Mouse (Mus musculus): Measurements from ENCODE around the gene Bahcc1. TPM values are rescaled to one million over a fixed set of nuclear protein-coding genes. Genes with fewer than 3 reads are reported as not detected.

Gene Bahcc1
- polyA plus RNA-seq, 1 experiment, result 10.1 TPM

DNA sequence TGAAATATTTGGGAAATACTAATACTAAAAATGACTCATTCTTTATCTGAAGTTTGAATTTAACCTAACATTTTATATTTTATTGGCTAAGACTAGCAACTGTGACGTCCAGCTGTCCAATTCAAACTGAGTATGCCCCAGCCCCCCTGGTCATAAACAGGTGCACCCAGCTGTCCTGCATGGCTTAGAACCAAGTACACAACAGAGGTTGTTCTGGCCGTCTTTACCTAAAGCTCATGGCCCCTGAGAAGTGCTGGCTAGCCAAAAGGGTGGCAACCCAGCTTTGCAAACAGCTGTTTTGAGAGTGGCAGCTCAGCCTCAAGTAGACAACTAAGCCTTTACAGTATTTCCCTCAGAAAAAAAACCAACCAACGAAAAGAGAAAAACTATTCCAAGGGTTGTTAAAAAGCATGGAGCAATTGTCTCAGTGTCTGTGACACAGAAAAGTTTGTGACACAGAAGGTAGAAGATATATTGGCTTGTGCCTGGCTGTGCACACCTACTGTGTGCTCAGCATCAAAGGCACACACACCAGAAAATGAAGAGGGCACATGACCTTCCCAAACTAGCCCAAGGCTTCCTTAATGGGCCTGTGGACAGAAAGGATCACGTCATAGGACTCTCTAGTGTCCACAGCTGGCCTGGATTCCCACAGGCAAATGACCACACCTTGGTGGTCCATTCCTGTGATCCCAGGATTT, 65.8 kb downstream of the Bahcc1 start:
- no peaks in the 10 kb centered on the region for H3K4me1 ChIP-seq (ENCODE audit: control insufficient read depth, insufficient read depth, low read length)
- H3K4me3 ChIP-seq (ENCODE audit: insufficient read depth, low read length), result no peak overlapping the region
- H3K27ac ChIP-seq (ENCODE audit: insufficient read depth, low read length), result no peak overlapping the region
- TF ChIP-seq CTCF (IDR thresholded peaks at IDR 0.05; ENCODE audit: extremely low read depth, insufficient read depth, low read length) (no peak), POLR2A (IDR thresholded peaks at IDR 0.05; ENCODE audit: extremely low read depth, insufficient read depth, low read length) (no peak)

DNA sequence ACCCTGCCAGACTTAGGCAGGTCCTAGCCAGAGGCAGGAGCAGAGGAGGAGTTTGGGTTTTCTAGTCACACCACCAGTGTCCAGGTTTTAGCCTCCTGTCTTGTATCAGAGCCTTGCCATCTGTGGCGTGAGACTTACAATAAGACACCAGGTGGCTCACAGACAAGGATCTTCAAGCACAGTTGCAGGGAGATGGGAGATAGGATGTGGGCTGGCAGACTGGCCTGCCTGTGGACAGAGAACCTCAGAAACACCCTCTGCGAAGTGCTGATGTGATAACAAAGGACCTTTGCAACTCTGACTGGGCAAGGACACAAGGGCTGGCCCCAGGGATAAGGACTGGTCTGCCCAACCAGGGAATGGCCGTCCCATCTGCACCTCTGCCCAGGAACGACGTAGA, 66.7 kb downstream of the Bahcc1 start:
- Histone ChIP-seq H3K4me3 (ENCODE audit: insufficient read depth, low read length) (no peak overlapping the region), H3K27ac (ENCODE audit: insufficient read depth, low read length) (no peak overlapping the region), H3K4me1 (ENCODE audit: control insufficient read depth, insufficient read depth, low read length) (no peaks in the 10 kb centered on the region)
- TF ChIP-seq CTCF (IDR thresholded peaks at IDR 0.05; ENCODE audit: extremely low read depth, insufficient read depth, low read length) (no peak), POLR2A (IDR thresholded peaks at IDR 0.05; ENCODE audit: extremely low read depth, insufficient read depth, low read length) (no peak)

DNA sequence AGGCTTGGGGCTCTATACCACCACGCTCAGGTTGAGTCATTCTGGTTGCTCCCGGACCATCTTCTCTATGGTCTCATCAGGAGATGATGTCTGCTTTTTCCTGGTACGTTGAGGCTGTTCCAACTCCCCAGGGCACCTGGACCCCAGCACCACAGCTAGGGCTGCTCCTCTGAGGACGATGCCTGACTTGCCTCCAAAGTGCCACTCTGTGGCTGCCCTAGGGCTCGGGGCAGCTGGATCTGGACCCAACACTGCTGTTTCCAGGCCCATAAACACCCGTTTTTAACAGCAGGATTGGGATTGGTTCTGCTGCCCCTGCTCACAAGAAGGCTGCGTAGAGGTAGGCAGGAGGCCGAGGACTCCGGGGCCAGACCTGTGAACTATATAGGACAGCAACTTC, 70.4 kb downstream of the Bahcc1 start:
- Histone ChIP-seq H3K4me3 (ENCODE audit: insufficient read depth, low read length) (no peak overlapping the region), H3K27ac (ENCODE audit: insufficient read depth, low read length) (no peak overlapping the region), H3K4me1 (ENCODE audit: control insufficient read depth, insufficient read depth, low read length) (peaks cover 8% of the 10 kb centered on the region)
- TF ChIP-seq CTCF (IDR thresholded peaks at IDR 0.05; ENCODE audit: extremely low read depth, insufficient read depth, low read length) (no peak), POLR2A (IDR thresholded peaks at IDR 0.05; ENCODE audit: extremely low read depth, insufficient read depth, low read length) (no peak)

DNA sequence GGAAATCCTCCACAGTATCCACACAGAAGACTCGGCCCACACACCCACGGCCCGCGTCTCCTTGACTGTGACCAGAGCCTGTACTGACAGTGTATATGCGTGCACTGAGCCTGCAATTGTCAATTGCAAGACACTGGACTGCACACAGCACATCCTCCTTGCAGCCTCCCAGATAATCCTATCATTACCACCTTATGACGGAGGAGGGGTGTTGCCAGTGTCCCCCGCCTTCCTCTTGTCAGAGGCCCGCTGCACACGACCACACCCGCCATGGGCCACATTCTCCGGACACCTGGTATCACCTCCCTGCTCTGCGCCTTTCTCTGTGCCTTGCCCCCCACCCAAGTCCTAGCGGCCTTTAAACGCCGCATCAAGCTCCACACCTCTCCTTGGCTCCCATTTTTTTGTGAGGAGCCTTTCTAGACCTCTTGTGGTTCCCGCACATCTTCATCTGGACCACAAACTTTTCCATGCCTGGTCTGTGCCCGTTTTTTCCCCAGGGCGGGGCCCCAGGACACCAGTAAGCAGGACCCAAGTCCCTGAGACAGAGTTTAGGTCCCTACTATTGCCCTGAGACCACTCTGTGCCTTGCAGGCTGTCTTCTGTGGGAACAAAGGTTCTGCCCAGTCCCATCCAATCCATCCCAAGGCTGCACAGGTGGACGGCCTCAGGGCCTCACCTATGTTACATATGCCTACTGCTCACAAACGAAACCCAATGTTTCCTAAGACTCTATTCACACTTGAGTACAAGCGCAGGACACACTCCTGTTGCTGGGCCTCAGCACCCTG, 71.0 kb downstream of the Bahcc1 start:
- Histone ChIP-seq H3K4me1 (ENCODE audit: control insufficient read depth, insufficient read depth, low read length) (peaks cover 8% of the 10 kb centered on the region), H3K4me3 (ENCODE audit: insufficient read depth, low read length) (no peak overlapping the region), H3K27ac (ENCODE audit: insufficient read depth, low read length) (no peak overlapping the region)
- TF ChIP-seq CTCF (IDR thresholded peaks at IDR 0.05; ENCODE audit: extremely low read depth, insufficient read depth, low read length) (no peak), POLR2A (IDR thresholded peaks at IDR 0.05; ENCODE audit: extremely low read depth, insufficient read depth, low read length) (no peak)

DNA sequence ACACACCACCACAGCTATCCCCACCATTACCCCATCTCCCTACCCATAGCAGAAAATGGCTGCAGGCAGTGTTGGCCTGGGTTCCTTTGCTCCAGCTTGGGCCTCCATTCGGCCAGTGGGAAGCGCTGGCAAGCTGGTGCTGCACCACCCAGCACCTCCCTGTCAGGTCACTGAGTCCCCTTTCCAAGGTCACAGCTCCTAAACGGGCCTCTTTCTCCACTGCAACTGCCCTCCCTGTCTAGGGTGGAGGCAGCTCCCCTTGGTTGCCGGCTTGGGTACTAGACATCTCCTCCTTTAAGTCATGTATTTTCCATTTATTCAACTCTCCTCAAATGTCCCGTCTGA, 71.6 kb downstream of the Bahcc1 start:
- Histone ChIP-seq H3K4me1 (ENCODE audit: control insufficient read depth, insufficient read depth, low read length) (peaks cover 8% of the 10 kb centered on the region), H3K4me3 (ENCODE audit: insufficient read depth, low read length) (no peak overlapping the region; the same call in 1 of the 2 replicates), H3K27ac (ENCODE audit: insufficient read depth, low read length) (no peak overlapping the region)
- no peak for TF ChIP-seq POLR2A (IDR thresholded peaks at IDR 0.05; ENCODE audit: extremely low read depth, insufficient read depth, low read length)
- no peak for TF ChIP-seq CTCF (IDR thresholded peaks at IDR 0.05; ENCODE audit: extremely low read depth, insufficient read depth, low read length)

- peaks cover 8% of the 10 kb centered on the region for H3K4me1 ChIP-seq (ENCODE audit: control insufficient read depth, insufficient read depth, low read length)
- peak overlapping the region; percentile 49 for H3K4me3 ChIP-seq (ENCODE audit: insufficient read depth, low read length)
- H3K27ac ChIP-seq (ENCODE audit: insufficient read depth, low read length), result no peak overlapping the region; the same call in 1 of the 2 replicates
- TF ChIP-seq POLR2A (IDR thresholded peaks at IDR 0.05; ENCODE audit: extremely low read depth, insufficient read depth, low read length) (no peak), CTCF (IDR thresholded peaks at IDR 0.05; ENCODE audit: extremely low read depth, insufficient read depth, low read length) (no peak)
These were observed 72.3 kb downstream of the Bahcc1 start for GRCm38 (mm10) chr11:120304886-120305534.

DNA sequence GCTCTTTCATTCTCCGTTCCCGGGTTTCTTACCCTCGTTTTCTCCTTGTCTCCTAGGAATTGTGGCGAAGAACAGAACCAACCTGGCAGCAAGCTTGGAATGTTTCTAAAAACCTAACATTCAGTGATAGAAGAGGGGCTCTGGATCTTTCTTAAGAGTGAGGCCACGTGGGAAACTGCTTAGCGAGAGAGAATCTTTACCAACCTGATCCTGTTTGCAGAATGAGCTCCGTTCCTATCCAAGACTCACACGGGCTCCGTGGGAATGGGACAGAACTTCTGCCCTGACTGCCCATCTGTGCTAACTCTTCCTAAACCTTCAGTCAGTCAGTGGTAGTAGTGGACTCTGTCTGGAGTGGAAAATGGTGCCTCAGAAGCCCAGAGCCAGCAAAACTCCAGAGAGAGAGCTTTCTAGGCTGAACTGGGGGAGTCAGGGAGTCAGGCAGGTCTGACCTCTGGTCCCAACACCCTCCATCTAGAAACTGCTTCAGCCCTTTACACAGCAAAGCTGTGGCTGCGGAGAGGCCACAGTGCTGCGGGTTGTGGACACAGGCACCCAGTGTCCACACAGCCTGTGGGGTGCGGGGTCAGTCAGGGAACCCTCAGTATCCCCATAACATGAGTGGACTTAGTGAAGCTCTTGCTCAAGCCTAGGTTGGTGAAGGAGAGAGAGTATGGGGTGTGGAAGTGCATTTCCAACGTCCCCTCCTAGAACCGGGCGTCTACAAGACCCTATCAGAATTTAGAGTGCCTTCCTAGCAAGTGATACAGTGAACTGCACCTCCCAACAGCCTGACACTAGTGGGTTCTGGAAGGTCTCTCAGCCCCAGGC, 73.0 kb downstream of the Bahcc1 start:
- Histone ChIP-seq H3K4me1 (ENCODE audit: control insufficient read depth, insufficient read depth, low read length) (peaks cover 8% of the 10 kb centered on the region), H3K27ac (ENCODE audit: insufficient read depth, low read length) (no peak overlapping the region), H3K4me3 (ENCODE audit: insufficient read depth, low read length) (peak overlapping the region; percentile 49)
- TF ChIP-seq CTCF (IDR thresholded peaks at IDR 0.05; ENCODE audit: extremely low read depth, insufficient read depth, low read length), result no peak
- no peak for TF ChIP-seq POLR2A (IDR thresholded peaks at IDR 0.05; ENCODE audit: extremely low read depth, insufficient read depth, low read length)

DNA sequence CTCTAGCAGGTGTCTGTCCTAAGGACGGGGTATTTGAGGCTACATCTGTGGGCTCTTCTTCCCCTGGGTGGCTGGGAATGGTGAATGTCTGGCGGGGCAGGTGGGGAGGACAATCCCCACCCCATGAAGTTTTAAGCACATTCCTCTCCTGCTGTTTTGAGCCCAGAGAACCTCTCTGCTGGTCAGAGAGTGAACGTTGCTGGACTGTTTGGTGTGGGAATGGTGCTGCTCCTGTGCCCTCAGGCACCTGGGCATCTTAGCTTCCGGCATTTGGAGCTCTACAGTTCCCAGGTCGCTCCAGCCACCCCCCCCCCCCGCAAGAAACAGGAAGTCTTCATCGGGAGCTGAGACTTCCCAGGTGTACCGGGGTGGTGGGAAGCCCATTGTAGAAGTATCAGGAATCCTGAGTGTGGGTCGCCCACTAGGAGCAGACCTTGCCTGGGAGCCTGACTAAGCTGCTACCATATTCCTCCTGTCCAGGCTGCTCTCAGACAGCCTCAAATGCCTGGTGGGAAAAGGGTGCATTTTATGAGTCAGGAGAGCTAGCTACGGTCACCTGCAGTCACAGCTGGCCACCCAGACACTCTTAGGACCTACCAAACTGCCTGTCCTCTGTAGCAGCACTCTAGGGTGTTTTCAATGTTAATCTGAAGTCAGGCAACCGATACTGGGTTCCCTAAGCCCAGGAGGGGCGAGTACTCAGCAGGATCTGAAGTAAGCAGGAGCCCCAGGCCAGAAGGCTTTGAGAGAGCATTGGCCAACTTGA, 73.8 kb downstream of the Bahcc1 start:
- TF ChIP-seq POLR2A (IDR thresholded peaks at IDR 0.05; ENCODE audit: extremely low read depth, insufficient read depth, low read length), result no peak
- no peak for TF ChIP-seq CTCF (IDR thresholded peaks at IDR 0.05; ENCODE audit: extremely low read depth, insufficient read depth, low read length)
- H3K27ac ChIP-seq (ENCODE audit: insufficient read depth, low read length), result no peak overlapping the region
- H3K4me3 ChIP-seq (ENCODE audit: insufficient read depth, low read length), result no peak overlapping the region
- peaks cover 9% of the 10 kb centered on the region for H3K4me1 ChIP-seq (ENCODE audit: control insufficient read depth, insufficient read depth, low read length)

GRCm38 (mm10) chr11:120307132-120307413, 74.3 kb downstream of the Bahcc1 start:
- Histone ChIP-seq H3K27ac (ENCODE audit: insufficient read depth, low read length) (no peak overlapping the region), H3K4me3 (ENCODE audit: insufficient read depth, low read length) (no peak overlapping the region), H3K4me1 (ENCODE audit: control insufficient read depth, insufficient read depth, low read length) (peaks cover 9% of the 10 kb centered on the region)
- no peak for TF ChIP-seq POLR2A (IDR thresholded peaks at IDR 0.05; ENCODE audit: extremely low read depth, insufficient read depth, low read length)
- no peak for TF ChIP-seq CTCF (IDR thresholded peaks at IDR 0.05; ENCODE audit: extremely low read depth, insufficient read depth, low read length)

All from cortical plate, adult 2 months (tissue).